24 mouse cellular contexts compared by ENCODE assay signal in the genomic region with DNA sequence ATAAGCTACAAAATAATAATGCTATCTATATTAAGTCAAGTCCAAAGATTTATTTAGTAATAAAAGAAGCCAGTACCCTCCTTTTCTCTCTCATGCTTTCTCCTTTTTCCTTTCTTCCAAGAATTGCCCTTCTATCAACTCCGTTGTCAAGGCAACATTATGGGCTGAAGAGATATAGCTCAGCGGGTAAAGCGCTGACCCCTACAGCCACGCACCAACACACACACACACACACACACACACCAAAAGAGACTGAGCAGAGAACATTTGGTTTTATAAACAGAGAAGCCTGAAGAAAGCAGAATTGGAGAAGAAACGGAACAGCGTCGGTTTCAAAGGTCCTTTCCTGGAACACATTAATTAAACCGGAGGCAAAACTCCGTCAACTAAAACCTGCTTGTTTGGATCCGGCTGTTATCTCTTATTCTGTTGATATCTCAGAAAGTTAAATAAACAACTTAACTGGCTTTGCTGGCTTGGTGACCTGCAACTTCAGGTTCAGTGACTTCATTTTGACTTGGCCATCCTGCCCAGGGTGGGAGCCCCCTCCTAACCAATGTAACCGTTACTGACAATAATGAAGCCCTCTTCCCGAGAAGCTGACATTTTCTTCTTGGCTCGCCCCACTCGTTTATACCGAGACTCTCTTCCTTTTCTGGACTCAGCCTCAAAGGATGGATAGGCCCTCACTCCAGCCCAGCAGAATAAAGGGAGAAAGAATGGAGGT.
DNase-seq lines count a peak whose midpoint lies in the region; ATAC-seq and TF ChIP-seq lines count a peak whose summit lies in the region.
"Had no signal": no experiment of that assay in that cellular context is flagged by ENCODE, and none has a peak within 500 bp of the region (broad histone marks: within the 10 kb centered on the region; RNA-seq: fewer than 3 reads in every experiment).

No protein-coding gene starts in this region.

- intact Hi-C loops in heart, adult 2 months (cut with DNase I): no loop called here

- ATAC-seq in liver, embryonic 12.5 days: no peak
- no peak for ATAC-seq in intestine, embryonic 14.5 days (replicated peaks; ENCODE audit: low FRiP score, low TSS enrichment, low read depth)
- ATAC-seq: activated CD4-positive, CD25-positive, alpha-beta regulatory T cell, adult 4 months; Patski had no signal

- no peak overlapping the region for H3K4me3 ChIP-seq in liver, adult 2 months (ENCODE audit: insufficient read depth, low read depth, low read length)
- no peak overlapping the region for H3K4me3 ChIP-seq in liver, embryonic 12.5 days
- H3K4me3 ChIP-seq in intestine, embryonic 14.5 days (ENCODE audit: low read depth, low read length): no peak overlapping the region
- no peak overlapping the region for H3K4me3 ChIP-seq in heart, adult 2 months
- H3K4me3 ChIP-seq: embryonic facial prominence, embryonic 15.5 days; forebrain, embryonic 10.5 days; layer of hippocampus, adult 2 months; left cerebral cortex, adult 2 months; limb, embryonic 12.5 days; megakaryocyte, embryonic 14.5 days; neural tube, embryonic 12.5 days had no signal

- H3K9me3 ChIP-seq in liver, embryonic 12.5 days (replicated peaks): no peaks in the 10 kb centered on the region
- H3K9me3 ChIP-seq in intestine, embryonic 14.5 days (ENCODE audit: control insufficient read depth, low read length): no peaks in the 10 kb centered on the region
- H3K9me3 ChIP-seq: embryonic facial prominence, embryonic 15.5 days; forebrain, embryonic 10.5 days; limb, embryonic 12.5 days; neural tube, embryonic 12.5 days had no signal

- TF ChIP-seq EP300 in heart, adult 2 months (IDR thresholded peaks at IDR 0.05; ENCODE audit: insufficient read depth, low read depth, low read length): no peak

- no peaks in the 10 kb centered on the region for H3K27me3 ChIP-seq in liver, adult 2 months (ENCODE audit: control insufficient read depth, insufficient read depth, low read length)
- no peaks in the 10 kb centered on the region for H3K27me3 ChIP-seq in liver, embryonic 12.5 days (replicated peaks)
- H3K27me3 ChIP-seq in intestine, embryonic 14.5 days (replicated peaks; ENCODE audit: control insufficient read depth, insufficient read depth, low read length): no peaks in the 10 kb centered on the region
- H3K27me3 ChIP-seq in heart, adult 2 months (ENCODE audit: control insufficient read depth, insufficient read depth, low read length): no peaks in the 10 kb centered on the region
- H3K27me3 ChIP-seq: embryonic facial prominence, embryonic 15.5 days; limb, embryonic 12.5 days; neural tube, embryonic 12.5 days; Patski had no signal

- H3K36me3 ChIP-seq in liver, adult 2 months (ENCODE audit: control insufficient read depth, insufficient read depth, low read length): no peaks in the 10 kb centered on the region
- H3K36me3 ChIP-seq in liver, embryonic 12.5 days: no peaks in the 10 kb centered on the region
- no peaks in the 10 kb centered on the region for H3K36me3 ChIP-seq in intestine, embryonic 14.5 days (ENCODE audit: control insufficient read depth, insufficient read depth, low read length)
- H3K36me3 ChIP-seq in heart, adult 2 months (ENCODE audit: control insufficient read depth, insufficient read depth, low read length): no peaks in the 10 kb centered on the region
- H3K36me3 ChIP-seq: embryonic facial prominence, embryonic 15.5 days; forebrain, embryonic 10.5 days; limb, embryonic 12.5 days; neural tube, embryonic 12.5 days had no signal

- peak; percentile 21 for DNase-seq in liver, adult 2 months (ENCODE audit: extremely low read depth, low read depth, low spot score)
- DNase-seq in brain, embryonic 14.5 days (ENCODE audit: low read depth): peak; percentile 29
- peak; percentile 51 for DNase-seq in intestine, embryonic 14.5 days (ENCODE audit: low spot score)
- peak; percentile 38 for DNase-seq in kidney, postnatal 14 days
- no peak for DNase-seq in spleen, postnatal 36 days (ENCODE audit: low spot score in 2 of 2)
- no peak for DNase-seq in heart, adult 2 months
- DNase-seq in thymus, postnatal 10 days (ENCODE audit: low spot score in 2 of 2): no peak
- DNase-seq: adrenal gland, postnatal 25 days; cerebellum, adult 8-10 months; heart, adult 11 months; heart, postnatal 4 days; lung, adult 18-20 months; right cerebral cortex, postnatal 14 days; thymus, adult 18-20 months had no signal

- no peak for TF ChIP-seq POLR2A in liver, adult 2 months (IDR thresholded peaks at IDR 0.05; ENCODE audit: extremely low read depth, insufficient read depth, low read length)
- TF ChIP-seq POLR2A in brain, embryonic 14.5 days (IDR thresholded peaks at IDR 0.05; ENCODE audit: borderline replicate concordance, extremely low read depth, insufficient read depth, insufficient read length, poor library complexity, severe bottlenecking): no peak
- TF ChIP-seq POLR2A in heart, adult 2 months (IDR thresholded peaks at IDR 0.05; ENCODE audit: insufficient read depth, low read depth, low read length): no peak

- H3K79me2 ChIP-seq in liver, adult 2 months (ENCODE audit: control insufficient read depth, insufficient read depth, low read length): no peaks in the 10 kb centered on the region
- H3K79me2 ChIP-seq in heart, adult 2 months (replicated peaks; ENCODE audit: control insufficient read depth, insufficient read depth, low read length): no peaks in the 10 kb centered on the region

- no peak overlapping the region; the same call in 1 of the 2 replicates for H3K27ac ChIP-seq in liver, adult 2 months (replicated peaks; ENCODE audit: insufficient read depth, low read depth, low read length)
- H3K27ac ChIP-seq in liver, embryonic 12.5 days: no peak overlapping the region
- no peak overlapping the region for H3K27ac ChIP-seq in intestine, embryonic 14.5 days (ENCODE audit: low read depth)
- H3K27ac ChIP-seq in heart, adult 2 months: no peak overlapping the region
- H3K27ac ChIP-seq: embryonic facial prominence, embryonic 15.5 days; forebrain, embryonic 10.5 days; layer of hippocampus, adult 2 months; left cerebral cortex, adult 2 months; limb, embryonic 12.5 days; neural tube, embryonic 12.5 days had no signal

- peaks cover 2% of the 10 kb centered on the region; the same call in 1 of the 2 replicates for H3K4me1 ChIP-seq in liver, adult 2 months (ENCODE audit: control insufficient read depth, insufficient read depth, low read length)
- no peaks in the 10 kb centered on the region for H3K4me1 ChIP-seq in liver, embryonic 12.5 days
- H3K4me1 ChIP-seq in intestine, embryonic 14.5 days (replicated peaks; ENCODE audit: control insufficient read depth, insufficient read depth, low read length): peaks cover 13% of the 10 kb centered on the region; the same call in 1 of the 2 replicates
- H3K4me1 ChIP-seq in heart, adult 2 months (ENCODE audit: control insufficient read depth, insufficient read depth, low read length): no peaks in the 10 kb centered on the region; the same call in 1 of the 2 replicates
- H3K4me1 ChIP-seq: embryonic facial prominence, embryonic 15.5 days; forebrain, embryonic 10.5 days; limb, embryonic 12.5 days; neural tube, embryonic 12.5 days had no signal

- no peak for TF ChIP-seq CTCF in liver, adult 2 months (IDR thresholded peaks at IDR 0.05; ENCODE audit: low read depth, low read length)
- no peak for TF ChIP-seq CTCF in brain, embryonic 14.5 days (IDR thresholded peaks at IDR 0.05; ENCODE audit: borderline replicate concordance, extremely low read depth, insufficient read depth, insufficient read length)
- no peak for TF ChIP-seq CTCF in heart, adult 2 months (IDR thresholded peaks at IDR 0.05)

- no peak overlapping the region for H3K9ac ChIP-seq in liver, adult 2 months (ENCODE audit: low read depth, low read length)
- no peak overlapping the region for H3K9ac ChIP-seq in liver, embryonic 12.5 days
- no peak overlapping the region for H3K9ac ChIP-seq in intestine, embryonic 14.5 days (ENCODE audit: low read length)
- H3K9ac ChIP-seq in heart, adult 2 months (ENCODE audit: low read depth, low read length): no peak overlapping the region
- H3K9ac ChIP-seq: embryonic facial prominence, embryonic 15.5 days; limb, embryonic 12.5 days; neural tube, embryonic 12.5 days had no signal

- no peak overlapping the region for H3K4me2 ChIP-seq in liver, embryonic 12.5 days
- no peak overlapping the region for H3K4me2 ChIP-seq in intestine, embryonic 14.5 days (ENCODE audit: low read length)
- H3K4me2 ChIP-seq: embryonic facial prominence, embryonic 15.5 days; limb, embryonic 12.5 days; neural tube, embryonic 12.5 days had no signal

- WGBS in liver, adult 2 months: 52% methylated on average over 15 of the region's 15 CpGs
- 63% methylated on average over 15 of the region's 15 CpGs for WGBS in liver, embryonic 12.5 days (ENCODE audit: insufficient replicate concordance)
- WGBS in intestine, embryonic 14.5 days: 23% methylated on average over 15 of the region's 15 CpGs
- 51% methylated on average over 15 of the region's 15 CpGs for WGBS in heart, adult 2 months

Comparison
In these comparisons a context has a peak if more than half of its experiments do, and no peak if none do; other contexts are left out.
1. DNase-seq: peak in liver, adult 2 months (single experiment), brain, embryonic 14.5 days (single experiment), intestine, embryonic 14.5 days (single experiment) and kidney, postnatal 14 days (single experiment); none in spleen, postnatal 36 days (0 of 2), heart, adult 2 months (0 of 2) and thymus, postnatal 10 days (0 of 2).